Mouse (Mus musculus) neural tube, embryonic 13.5 days (tissue): ENCODE measurements at regions not wholly inside any gene's neighbourhood (a gene's known extent, or its start where the extent isn't known, plus 50 kb on each side); places are given as distances from the start of the nearest gene placed in this dataset.
"Not testable (repeated sequence)": the region's sequence is repeated elsewhere in the genome, so short reads cannot be mapped to it uniquely, and the experiment has no call there.

Source experiments
- ATAC-seq: fragments of 200-750 bp; cut with Nextera tagmentation; 2 replicates; pipeline ENCODE4 v1.8.0; 2017; ENCODE audit warnings: low read depth, mild to moderate bottlenecking, moderate TSS enrichment, moderate library complexity
- H3K27ac ChIP-seq: fragments of 300-500 bp; sonication (generic); replicated peaks from 2 replicates; pipeline ENCODE4 v1.5.1; 2015; ENCODE audit warnings: moderate library complexity, mild to moderate bottlenecking, inconsistent platforms
- H3K27me3 ChIP-seq: fragments of 300-500 bp; sonication (generic); 2 replicates; pipeline ENCODE4 v1.6.1; 2015; ENCODE audit warnings: mild to moderate bottlenecking, inconsistent platforms
- H3K36me3 ChIP-seq: fragments of 300-500 bp; sonication (generic); 2 replicates; pipeline ENCODE4 v1.6.1; 2015; ENCODE audit warnings: mild to moderate bottlenecking, inconsistent platforms
- H3K4me1 ChIP-seq: fragments of 300-500 bp; sonication (generic); replicated peaks from 2 replicates; pipeline ENCODE4 v1.6.1; 2015; ENCODE audit warnings: inconsistent platforms
- H3K4me2 ChIP-seq: fragments of 300-500 bp; sonication (generic); 2 replicates; pipeline ENCODE4 v1.6.1; 2015; ENCODE audit warnings: inconsistent platforms, mild to moderate bottlenecking, moderate library complexity
- H3K4me3 ChIP-seq: fragments of 300-500 bp; sonication (generic); 2 replicates; pipeline ENCODE4 v1.5.1; 2015; ENCODE audit warnings: mild to moderate bottlenecking, inconsistent platforms
- H3K9ac ChIP-seq: fragments of 300-500 bp; sonication (generic); 2 replicates; pipeline ENCODE4 v1.6.1; 2015; ENCODE audit warnings: moderate library complexity, mild to moderate bottlenecking, inconsistent platforms
- H3K9me3 ChIP-seq: fragments of 300-500 bp; sonication (generic); 2 replicates; pipeline ENCODE4 v1.6.1; 2016; ENCODE audit warnings: inconsistent platforms
- WGBS: fragments of 180-500 bp; shearing (Covaris S2); methylation state at CpG from one replicate; pipeline ENCODE4 v1.1.7; 2015; 5-methylcytosine and 5-hydroxymethylcytosine counted together

DNA sequence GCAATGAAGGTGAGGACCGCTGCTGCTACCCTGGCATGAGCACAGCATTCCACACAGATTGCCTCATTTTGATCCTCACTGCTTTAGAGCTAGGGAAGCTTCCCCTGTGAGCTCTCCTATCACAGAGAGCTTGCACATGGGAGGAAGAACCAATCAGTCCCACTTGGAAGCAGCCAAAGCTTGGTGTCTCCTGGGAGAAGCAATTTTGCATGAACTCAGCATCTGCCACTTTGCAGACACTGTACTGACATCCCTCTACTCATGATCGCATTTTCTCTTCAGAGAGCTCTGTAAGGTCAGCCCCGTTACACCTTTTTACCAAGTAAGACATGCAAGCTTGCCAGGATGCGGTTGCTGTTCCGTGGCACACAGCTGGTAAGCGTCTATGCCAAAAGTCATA, 455.9 kb upstream of the Sall1 start:
- no peaks in the 10 kb centered on the region for H3K9me3 ChIP-seq
- ATAC-seq: no peak
- WGBS: 87% methylated on average over 6 of the region's 6 CpGs

DNA sequence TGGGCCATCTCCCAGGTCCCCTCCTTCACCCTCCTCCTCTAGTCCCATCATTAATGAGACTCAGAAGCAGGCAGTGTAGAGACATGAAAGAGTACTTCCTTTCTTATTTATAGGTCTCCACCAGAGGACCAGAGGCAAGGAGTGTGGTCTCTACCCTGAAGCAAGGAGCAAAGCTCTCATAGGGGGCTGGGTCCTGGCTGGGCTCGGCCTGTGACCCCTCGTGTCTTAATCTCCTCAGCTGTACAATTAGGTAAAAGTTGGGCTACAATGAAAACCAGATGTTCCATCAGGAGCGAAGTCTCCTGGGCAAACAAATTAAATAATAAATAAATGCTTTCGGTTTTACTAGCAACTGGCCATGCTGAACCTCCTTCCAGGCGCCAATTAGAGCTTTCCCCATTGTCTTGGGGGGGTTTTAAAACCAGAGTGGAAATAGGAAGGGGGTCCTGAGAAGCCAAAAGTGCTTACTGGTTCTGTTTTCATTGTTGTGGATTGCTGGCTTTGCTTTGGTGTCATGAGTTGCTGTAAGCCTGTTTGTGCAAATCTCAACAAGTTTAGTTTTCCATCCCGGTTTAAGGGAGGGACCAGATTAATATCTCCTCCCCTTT, 454.2 kb upstream of the Sall1 start:
- Histone ChIP-seq H3K4me1 (no peaks in the 10 kb centered on the region), H3K4me3 (no peak overlapping the region), H3K27me3 (no peaks in the 10 kb centered on the region), H3K4me2 (no peak overlapping the region), H3K9ac (no peak overlapping the region), H3K27ac (no peak overlapping the region), H3K36me3 (no peaks in the 10 kb centered on the region), H3K9me3 (no peaks in the 10 kb centered on the region)
- no peak for ATAC-seq
- 70% methylated on average over 6 of the region's 6 CpGs for WGBS

More for the DNA sequence above, 455.9 kb upstream of the Sall1 start:
- Histone ChIP-seq H3K27me3 (no peaks in the 10 kb centered on the region), H3K4me2 (no peak overlapping the region), H3K9ac (no peak overlapping the region), H3K36me3 (no peaks in the 10 kb centered on the region), H3K4me3 (no peak overlapping the region), H3K4me1 (no peaks in the 10 kb centered on the region), H3K27ac (no peak overlapping the region)

- H3K27me3 ChIP-seq: no peaks in the 10 kb centered on the region
- no peak for ATAC-seq
- H3K9ac ChIP-seq: no peak overlapping the region
- no peak overlapping the region for H3K4me3 ChIP-seq
- no peaks in the 10 kb centered on the region for H3K36me3 ChIP-seq
- H3K27ac ChIP-seq: no peak overlapping the region
- no peaks in the 10 kb centered on the region for H3K4me1 ChIP-seq
- no peaks in the 10 kb centered on the region for H3K9me3 ChIP-seq
- no peak overlapping the region for H3K4me2 ChIP-seq
Measured at GRCm38 (mm10) chr8:89492336-89492735, 448.4 kb upstream of the Sall1 start.

DNA sequence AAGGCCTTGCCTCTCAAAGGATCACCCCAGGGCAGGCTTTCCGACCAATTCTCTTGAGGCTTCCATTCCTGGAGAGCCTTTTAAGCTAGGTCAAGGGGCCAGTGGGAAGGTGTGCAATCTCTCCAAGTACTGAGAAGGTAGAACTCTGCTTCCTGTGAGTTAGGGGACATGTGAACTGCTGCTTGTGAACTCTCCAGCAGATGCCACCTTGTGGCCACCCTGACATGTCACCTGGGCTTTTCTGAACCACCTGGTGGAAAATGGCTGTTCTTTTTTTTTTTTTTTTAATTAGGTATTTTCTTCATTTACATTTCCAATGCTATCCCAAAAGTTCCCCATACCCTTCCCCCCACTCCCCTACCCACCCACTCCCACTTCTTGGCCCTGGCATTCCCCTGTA, 438.5 kb upstream of the Sall1 start:
- not testable (repeated sequence) for H3K4me3 ChIP-seq, H3K27me3 ChIP-seq, H3K9me3 ChIP-seq, ATAC-seq, H3K9ac ChIP-seq, H3K27ac ChIP-seq, H3K4me1 ChIP-seq, H3K4me2 ChIP-seq, H3K36me3 ChIP-seq
- 81% methylated on average over 1 of the region's 1 CpGs for whole genome bisulfite sequencing

DNA sequence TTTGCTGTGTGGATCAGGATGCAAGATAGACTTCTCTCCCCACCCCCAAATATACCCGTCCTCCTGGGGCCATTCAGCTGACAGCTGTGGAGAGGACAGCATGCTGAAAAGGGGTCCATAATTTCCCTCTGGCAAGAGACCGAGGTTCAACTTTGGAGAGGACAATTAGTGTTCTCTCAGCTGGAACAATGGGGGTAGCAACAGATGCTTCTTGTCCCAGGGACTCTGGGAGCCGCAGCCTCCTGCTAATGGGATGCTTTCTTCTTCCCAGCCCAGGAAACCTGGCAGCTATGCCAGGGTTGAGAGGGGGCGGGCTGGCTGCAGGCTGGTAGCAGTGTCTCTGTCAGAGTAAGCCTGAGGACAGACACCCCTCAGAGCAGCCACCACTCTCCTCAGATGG, 433.0 kb upstream of the Sall1 start:
- Histone ChIP-seq H3K36me3 (no peaks in the 10 kb centered on the region), H3K9me3 (no peaks in the 10 kb centered on the region), H3K9ac (no peak overlapping the region), H3K4me3 (no peak overlapping the region), H3K4me2 (no peak overlapping the region), H3K27me3 (no peaks in the 10 kb centered on the region), H3K27ac (no peak overlapping the region), H3K4me1 (peaks cover 9% of the 10 kb centered on the region)
- ATAC-seq: peak; percentile 71; the same call in 1 of the 2 replicates
- 23% methylated on average over 4 of the region's 4 CpGs for WGBS

- Histone ChIP-seq H3K9me3 (no peaks in the 10 kb centered on the region), H3K4me3 (no peak overlapping the region), H3K36me3 (no peaks in the 10 kb centered on the region), H3K27ac (no peak overlapping the region), H3K27me3 (no peaks in the 10 kb centered on the region), H3K4me1 (no peaks in the 10 kb centered on the region), H3K4me2 (no peak overlapping the region), H3K9ac (no peak overlapping the region)
- WGBS: 92% methylated on average over 5 of the region's 5 CpGs
- ATAC-seq: no peak
Measured at GRCm38 (mm10) chr8:89471116-89471515, 427.2 kb upstream of the Sall1 start.

GRCm38 (mm10) chr8:89468782-89469220, 424.8 kb upstream of the Sall1 start:
- no peak overlapping the region for H3K4me2 ChIP-seq
- H3K27me3 ChIP-seq: no peaks in the 10 kb centered on the region
- no peaks in the 10 kb centered on the region for H3K4me1 ChIP-seq
- H3K4me3 ChIP-seq: no peak overlapping the region
- H3K9me3 ChIP-seq: no peaks in the 10 kb centered on the region
- H3K9ac ChIP-seq: no peak overlapping the region
- H3K36me3 ChIP-seq: no peaks in the 10 kb centered on the region
- H3K27ac ChIP-seq: no peak overlapping the region
- ATAC-seq: no peak
- WGBS: 87% methylated on average over 5 of the region's 5 CpGs

DNA sequence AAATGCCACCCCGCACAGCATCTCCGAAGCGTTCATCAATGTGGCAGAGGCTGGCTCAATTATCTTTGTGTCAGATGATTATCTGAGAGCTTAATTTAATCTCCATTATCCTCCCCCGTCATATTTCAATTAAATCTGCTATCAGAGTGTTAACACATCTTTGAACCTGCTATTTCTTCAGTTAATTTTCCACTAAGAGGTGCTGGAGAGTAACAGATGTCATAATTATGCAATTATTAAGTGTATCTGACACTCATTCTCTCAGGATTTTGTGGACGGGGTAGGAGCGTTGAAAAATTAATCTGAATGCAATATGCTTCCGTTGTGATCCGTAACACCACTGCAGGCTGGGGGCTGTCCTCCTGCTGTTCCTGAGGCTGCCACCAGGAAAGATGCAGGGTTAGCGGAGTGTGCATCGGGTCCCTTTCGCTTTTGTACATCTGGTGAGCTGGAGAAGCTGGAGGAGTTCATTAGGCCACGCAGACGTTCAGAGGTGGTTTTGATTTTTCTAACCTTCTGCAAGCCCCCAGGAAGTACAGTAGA, 421.3 kb upstream of the Sall1 start:
- no peaks in the 10 kb centered on the region for H3K36me3 ChIP-seq
- no peak overlapping the region for H3K4me3 ChIP-seq
- H3K9me3 ChIP-seq: no peaks in the 10 kb centered on the region
- no peak overlapping the region for H3K27ac ChIP-seq
- peak; percentile 40; the same call in 1 of the 2 replicates for ATAC-seq
- H3K4me2 ChIP-seq: no peak overlapping the region
- 62% methylated on average over 13 of the region's 13 CpGs for WGBS
- H3K4me1 ChIP-seq: no peaks in the 10 kb centered on the region
- no peaks in the 10 kb centered on the region for H3K27me3 ChIP-seq
- no peak overlapping the region for H3K9ac ChIP-seq

- H3K27me3 ChIP-seq: no peaks in the 10 kb centered on the region
- ATAC-seq: no peak
- H3K4me2 ChIP-seq: no peak overlapping the region
- no peak overlapping the region for H3K27ac ChIP-seq
- WGBS: 39% methylated on average over 4 of the region's 4 CpGs
- no peaks in the 10 kb centered on the region for H3K9me3 ChIP-seq
- H3K4me3 ChIP-seq: no peak overlapping the region
- no peaks in the 10 kb centered on the region for H3K36me3 ChIP-seq
- peaks cover 7% of the 10 kb centered on the region; the same call in 1 of the 2 replicates for H3K4me1 ChIP-seq
- H3K9ac ChIP-seq: no peak overlapping the region
Measured at GRCm38 (mm10) chr8:89456517-89456916, 412.6 kb upstream of the Sall1 start.

GRCm38 (mm10) chr8:89455731-89456130, 411.8 kb upstream of the Sall1 start:
- Histone ChIP-seq H3K27me3 (no peaks in the 10 kb centered on the region; the same call in 1 of the 2 replicates), H3K9ac (no peak overlapping the region), H3K9me3 (no peaks in the 10 kb centered on the region), H3K4me3 (no peak overlapping the region), H3K27ac (no peak overlapping the region), H3K4me2 (no peak overlapping the region), H3K36me3 (no peaks in the 10 kb centered on the region), H3K4me1 (peaks cover 7% of the 10 kb centered on the region; the same call in 1 of the 2 replicates)
- 72% methylated on average over 5 of the region's 5 CpGs for WGBS
- ATAC-seq: no peak

- H3K9ac ChIP-seq: no peak overlapping the region
- 0 out of 2 replicates have a peak, but pooled peaks cover under 1% of the 10 kb centered on the region for H3K4me1 ChIP-seq
- H3K36me3 ChIP-seq: no peaks in the 10 kb centered on the region
- ATAC-seq: no peak
- no peaks in the 10 kb centered on the region; the same call in 1 of the 2 replicates for H3K27me3 ChIP-seq
- 44% methylated on average over 7 of the region's 7 CpGs for WGBS
- no peak overlapping the region for H3K4me2 ChIP-seq
- no peaks in the 10 kb centered on the region for H3K9me3 ChIP-seq
- H3K4me3 ChIP-seq: no peak overlapping the region
- H3K27ac ChIP-seq: no peak overlapping the region
Measured at GRCm38 (mm10) chr8:89454197-89454596, 410.2 kb upstream of the Sall1 start.

DNA sequence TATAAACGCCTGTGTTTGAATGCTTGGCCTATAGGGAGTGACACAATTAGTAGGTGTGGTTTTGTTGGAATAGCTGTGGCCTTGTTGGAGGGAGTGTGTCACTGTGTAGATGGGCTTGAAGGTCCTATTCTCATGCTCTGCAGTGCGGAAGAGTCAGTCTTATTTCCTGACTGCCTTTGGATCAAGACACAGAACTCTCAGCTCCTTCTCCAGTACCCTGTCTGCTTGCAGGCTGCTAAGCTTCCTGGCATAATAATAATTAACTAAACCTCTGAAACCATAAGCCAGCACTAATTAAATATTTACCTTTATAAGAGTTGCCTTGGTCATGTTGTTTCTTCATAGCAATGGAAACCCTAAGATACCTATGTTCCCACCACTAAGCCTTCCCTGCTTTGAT, 409.8 kb upstream of the Sall1 start:
- H3K4me3 ChIP-seq: no peak overlapping the region
- no peak overlapping the region for H3K9ac ChIP-seq
- no peaks in the 10 kb centered on the region; the same call in 1 of the 2 replicates for H3K27me3 ChIP-seq
- H3K4me1 ChIP-seq: no peaks in the 10 kb centered on the region
- H3K27ac ChIP-seq: no peak overlapping the region
- 80% methylated on average over 2 of the region's 2 CpGs for WGBS
- no peaks in the 10 kb centered on the region for H3K36me3 ChIP-seq
- ATAC-seq: no peak
- no peak overlapping the region for H3K4me2 ChIP-seq
- no peaks in the 10 kb centered on the region for H3K9me3 ChIP-seq

DNA sequence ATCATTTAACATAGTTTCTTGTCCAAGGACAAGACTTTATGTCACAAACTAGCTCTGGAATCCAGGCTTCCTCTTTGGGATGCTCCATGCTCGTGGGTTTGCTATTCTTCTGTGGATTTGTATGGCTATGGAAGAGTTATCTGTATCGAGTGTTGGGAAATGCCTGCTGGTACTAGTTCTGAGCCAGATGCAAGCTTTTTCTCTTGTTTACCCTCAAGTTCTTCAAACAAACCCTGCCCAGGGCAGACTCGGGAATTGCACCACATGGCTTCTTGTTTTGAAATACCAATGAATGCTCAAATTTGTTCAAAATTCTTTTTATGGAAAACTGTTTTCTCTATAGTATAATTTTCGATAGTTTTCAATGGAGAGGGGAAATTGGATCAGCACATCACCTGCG, 400.5 kb upstream of the Sall1 start:
- no peak overlapping the region for H3K27ac ChIP-seq
- no peak overlapping the region for H3K4me2 ChIP-seq
- no peaks in the 10 kb centered on the region for H3K9me3 ChIP-seq
- WGBS: 76% methylated on average over 5 of the region's 5 CpGs
- H3K36me3 ChIP-seq: no peaks in the 10 kb centered on the region
- no peak overlapping the region for H3K9ac ChIP-seq
- H3K4me1 ChIP-seq: peaks cover 6% of the 10 kb centered on the region; the same call in 1 of the 2 replicates
- no peak overlapping the region for H3K4me3 ChIP-seq
- no peak for ATAC-seq
- H3K27me3 ChIP-seq: no peaks in the 10 kb centered on the region
